Mouse (Mus musculus): ENCODE data around the gene Grk3. TPM values are rescaled to one million over a fixed set of nuclear protein-coding genes. Genes with fewer than 3 reads are reported as not detected.

Grk3 gene
- polyA plus RNA-seq, 1 experiment from 2014 or later, result 2.9 TPM

DNA sequence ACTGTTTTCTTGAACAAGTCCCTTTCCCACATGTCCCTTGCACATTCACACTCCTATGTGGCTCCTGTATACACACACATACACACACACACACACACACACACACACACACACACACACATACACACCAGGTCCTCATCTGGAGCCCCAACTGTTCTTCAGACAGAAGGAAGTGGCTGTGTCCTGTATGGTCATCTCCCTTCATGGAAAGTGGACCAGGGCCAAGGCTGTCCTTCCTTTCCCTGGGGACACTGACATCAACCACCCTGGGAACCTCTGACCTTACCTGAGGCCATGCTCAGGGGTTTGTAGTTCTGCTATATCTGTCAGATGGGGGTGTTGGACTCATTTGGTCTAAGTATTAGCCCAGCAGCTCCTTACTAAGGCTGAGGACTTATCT lies 123.2 kb downstream of the Grk3 start:
- TF ChIP-seq CTCF (IDR thresholded peaks at IDR 0.05; ENCODE audit: low read depth), result no peak
- no peaks in the 10 kb centered on the region for H3K9me3 ChIP-seq (ENCODE audit: control insufficient read depth)
- no peak for ATAC-seq

GRCm38 (mm10) chr5:112888651-112889050 lies 126.9 kb downstream of the Grk3 start:
- Histone ChIP-seq H3K27me3 (replicated peaks; ENCODE audit: control insufficient read depth, insufficient read depth, low read length) (no peaks in the 10 kb centered on the region), H3K36me3 (ENCODE audit: control insufficient read depth, insufficient read depth) (no peaks in the 10 kb centered on the region), H3K4me3 (ENCODE audit: low read depth, low read length) (no peak overlapping the region), H3K9ac (ENCODE audit: low read depth, low read length) (no peak overlapping the region), H3K4me1 (replicated peaks; ENCODE audit: control insufficient read depth, insufficient read depth, low read length) (no peaks in the 10 kb centered on the region), H3K9me3 (ENCODE audit: control insufficient read depth) (no peaks in the 10 kb centered on the region), H3K27ac (ENCODE audit: low read depth, low read length) (no peak overlapping the region), H3K4me2 (replicated peaks; ENCODE audit: low read depth) (no peak overlapping the region)
- ATAC-seq, result no peak
- WGBS, result 53% methylated on average over 7 of the region's 7 CpGs
- TF ChIP-seq CTCF (IDR thresholded peaks at IDR 0.05; ENCODE audit: low read depth), result no peak

More for the DNA sequence above, 123.2 kb downstream of the Grk3 start:
- Histone ChIP-seq H3K27ac (ENCODE audit: low read depth, low read length) (no peak overlapping the region), H3K4me3 (ENCODE audit: low read depth, low read length) (no peak overlapping the region), H3K36me3 (ENCODE audit: control insufficient read depth, insufficient read depth) (no peaks in the 10 kb centered on the region), H3K4me2 (replicated peaks; ENCODE audit: low read depth) (no peak overlapping the region), H3K9ac (ENCODE audit: low read depth, low read length) (no peak overlapping the region), H3K27me3 (replicated peaks; ENCODE audit: control insufficient read depth, insufficient read depth, low read length) (no peaks in the 10 kb centered on the region), H3K4me1 (replicated peaks; ENCODE audit: control insufficient read depth, insufficient read depth, low read length) (no peaks in the 10 kb centered on the region)

DNA sequence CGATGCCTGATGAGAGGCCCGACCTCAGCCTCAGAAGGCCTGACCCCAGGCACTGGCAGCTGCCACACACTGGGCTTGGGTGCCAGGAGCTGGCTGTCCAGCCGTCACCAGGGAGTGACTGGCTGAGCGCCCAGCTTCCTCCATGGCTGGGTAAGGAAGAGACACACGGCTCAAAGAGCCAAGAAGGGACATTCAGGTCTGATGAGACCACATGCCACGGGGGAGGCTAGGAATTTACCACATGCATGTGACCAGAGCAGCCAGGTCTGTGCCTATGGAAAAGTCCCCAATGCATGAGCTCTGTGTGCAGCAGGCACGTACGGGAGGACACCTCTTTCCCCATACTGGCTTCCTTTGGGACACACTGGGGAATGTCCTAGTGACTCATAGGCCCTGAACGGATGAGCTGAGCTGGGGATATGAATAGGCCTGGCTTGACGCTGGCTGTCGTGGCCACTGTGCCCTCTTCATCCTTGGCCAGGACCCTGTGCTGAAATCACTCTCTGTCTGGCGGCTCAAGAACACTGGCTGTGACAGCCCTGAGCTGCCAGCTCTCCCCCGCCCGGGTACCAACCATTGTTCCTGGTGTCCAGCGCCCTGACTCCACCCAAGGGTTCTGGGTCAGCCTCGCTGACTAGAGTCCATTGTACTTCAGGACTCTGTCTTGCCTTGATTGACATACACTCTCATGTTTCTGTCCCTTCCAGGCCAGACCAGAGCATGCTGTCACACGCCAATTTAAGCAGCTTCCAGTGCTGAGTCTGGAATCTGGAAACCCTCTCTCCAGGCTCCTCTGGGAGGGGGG lies 128.7 kb downstream of the Grk3 start:
- WGBS, result 70% methylated on average over 17 of the region's 17 CpGs
- ATAC-seq, result no peak
- Histone ChIP-seq H3K36me3 (ENCODE audit: control insufficient read depth, insufficient read depth) (no peaks in the 10 kb centered on the region), H3K4me2 (replicated peaks; ENCODE audit: low read depth) (no peak overlapping the region), H3K4me1 (replicated peaks; ENCODE audit: control insufficient read depth, insufficient read depth, low read length) (no peaks in the 10 kb centered on the region), H3K9ac (ENCODE audit: low read depth, low read length) (no peak overlapping the region), H3K9me3 (ENCODE audit: control insufficient read depth) (no peaks in the 10 kb centered on the region), H3K27me3 (replicated peaks; ENCODE audit: control insufficient read depth, insufficient read depth, low read length) (no peaks in the 10 kb centered on the region), H3K27ac (ENCODE audit: low read depth, low read length) (no peak overlapping the region), H3K4me3 (ENCODE audit: low read depth, low read length) (no peak overlapping the region)
- TF ChIP-seq CTCF (IDR thresholded peaks at IDR 0.05; ENCODE audit: low read depth), result no peak

DNA sequence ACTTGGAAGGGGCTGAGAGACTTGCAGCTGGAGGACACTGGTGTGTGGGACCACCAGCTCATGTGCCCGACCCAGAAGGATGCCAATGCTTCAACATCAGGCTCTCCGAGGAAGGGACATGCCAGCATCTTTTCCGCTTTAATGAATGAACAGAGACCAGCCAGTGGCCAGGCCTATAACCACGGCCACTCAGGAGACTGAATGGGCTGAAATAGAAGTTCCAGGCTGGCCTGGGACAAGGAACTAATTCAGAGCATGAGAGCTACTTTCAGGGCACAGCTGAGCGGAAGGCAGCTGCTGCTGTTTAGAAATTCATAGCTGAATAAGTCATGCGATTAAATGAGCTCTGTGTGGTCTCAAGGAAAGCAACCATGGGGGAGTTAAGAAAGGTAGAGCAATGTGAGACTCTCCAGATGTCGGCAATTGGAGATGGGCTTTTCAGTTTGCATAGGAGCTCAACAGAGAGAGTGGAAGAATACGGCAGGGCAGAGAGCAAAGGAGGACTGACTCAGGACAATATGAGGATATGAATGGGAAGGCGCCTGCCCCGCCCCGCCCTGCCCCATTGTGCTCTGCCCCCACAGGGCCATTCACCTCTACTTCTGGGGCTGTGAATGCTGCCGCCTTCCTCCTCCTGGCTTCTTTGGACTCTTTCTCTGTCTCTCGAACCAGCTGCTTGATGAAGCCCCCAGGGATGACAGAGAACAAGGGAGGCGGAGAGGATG lies 138.0 kb downstream of the Grk3 start:
- Histone ChIP-seq H3K4me2 (replicated peaks; ENCODE audit: low read depth) (no peak overlapping the region), H3K9me3 (ENCODE audit: control insufficient read depth) (no peaks in the 10 kb centered on the region), H3K9ac (ENCODE audit: low read depth, low read length) (no peak overlapping the region), H3K4me1 (replicated peaks; ENCODE audit: control insufficient read depth, insufficient read depth, low read length) (no peaks in the 10 kb centered on the region; the same call in 1 of the 2 replicates), H3K36me3 (ENCODE audit: control insufficient read depth, insufficient read depth) (no peaks in the 10 kb centered on the region), H3K4me3 (ENCODE audit: low read depth, low read length) (no peak overlapping the region), H3K27me3 (replicated peaks; ENCODE audit: control insufficient read depth, insufficient read depth, low read length) (0 out of 2 replicates have a peak, but pooled peaks cover 3% of the 10 kb centered on the region), H3K27ac (ENCODE audit: low read depth, low read length) (no peak overlapping the region)
- WGBS, result 57% methylated on average over 14 of the region's 14 CpGs
- no peak for TF ChIP-seq CTCF (IDR thresholded peaks at IDR 0.05; ENCODE audit: low read depth)
- no peak for ATAC-seq

GRCm38 (mm10) chr5:112876846-112877390 lies 138.7 kb downstream of the Grk3 start:
- H3K27me3 ChIP-seq (replicated peaks; ENCODE audit: control insufficient read depth, insufficient read depth, low read length), result 0 out of 2 replicates have a peak, but pooled peaks cover 3% of the 10 kb centered on the region
- peak; percentile 95 for TF ChIP-seq CTCF (IDR thresholded peaks at IDR 0.05; ENCODE audit: low read depth)
- no peak for ATAC-seq
- H3K9ac ChIP-seq (ENCODE audit: low read depth, low read length), result no peak overlapping the region
- H3K27ac ChIP-seq (ENCODE audit: low read depth, low read length), result no peak overlapping the region
- no peak overlapping the region for H3K4me3 ChIP-seq (ENCODE audit: low read depth, low read length)
- H3K4me1 ChIP-seq (replicated peaks; ENCODE audit: control insufficient read depth, insufficient read depth, low read length), result no peaks in the 10 kb centered on the region; the same call in 1 of the 2 replicates
- 31% methylated on average over 4 of the region's 4 CpGs for WGBS
- no peaks in the 10 kb centered on the region for H3K9me3 ChIP-seq (ENCODE audit: control insufficient read depth)
- H3K4me2 ChIP-seq (replicated peaks; ENCODE audit: low read depth), result no peak overlapping the region
- no peaks in the 10 kb centered on the region for H3K36me3 ChIP-seq (ENCODE audit: control insufficient read depth, insufficient read depth)

DNA sequence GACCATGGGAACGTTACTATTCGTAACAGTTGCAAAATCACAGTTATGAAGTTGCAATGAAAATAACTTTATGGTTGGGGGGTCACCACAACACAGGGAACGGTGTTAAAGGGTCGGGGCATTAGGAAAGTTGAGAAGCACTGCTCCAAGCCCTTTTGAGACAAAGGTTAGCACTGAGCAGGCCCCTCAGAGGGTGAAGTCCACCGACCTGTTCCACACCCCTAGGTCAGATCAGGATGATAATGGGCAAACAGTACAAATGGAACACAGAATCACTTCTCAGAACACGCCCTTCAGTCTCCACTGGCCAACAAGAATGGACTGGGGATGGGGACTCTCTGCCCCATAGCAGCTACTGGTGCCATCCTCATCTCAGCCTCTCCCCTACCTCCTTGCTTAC lies 142.6 kb downstream of the Grk3 start:
- H3K4me3 ChIP-seq (ENCODE audit: low read depth, low read length), result no peak overlapping the region
- ATAC-seq, result no peak
- H3K27me3 ChIP-seq (replicated peaks; ENCODE audit: control insufficient read depth, insufficient read depth, low read length), result peaks cover 8% of the 10 kb centered on the region; the same call in 1 of the 2 replicates
- H3K27ac ChIP-seq (ENCODE audit: low read depth, low read length), result no peak overlapping the region
- H3K4me1 ChIP-seq (replicated peaks; ENCODE audit: control insufficient read depth, insufficient read depth, low read length), result no peaks in the 10 kb centered on the region; the same call in 1 of the 2 replicates
- H3K36me3 ChIP-seq (ENCODE audit: control insufficient read depth, insufficient read depth), result no peaks in the 10 kb centered on the region
- no peak for TF ChIP-seq CTCF (IDR thresholded peaks at IDR 0.05; ENCODE audit: low read depth)
- no peak overlapping the region for H3K4me2 ChIP-seq (replicated peaks; ENCODE audit: low read depth)
- no peaks in the 10 kb centered on the region for H3K9me3 ChIP-seq (ENCODE audit: control insufficient read depth)
- WGBS, result 47% methylated on average over 6 of the region's 6 CpGs
- no peak overlapping the region for H3K9ac ChIP-seq (ENCODE audit: low read depth, low read length)

All from intestine, postnatal 0 days (tissue).